Mouse (Mus musculus): ENCODE measurements at regions not wholly inside any gene's neighbourhood (a gene's known extent, or its start where the extent isn't known, plus 50 kb on each side); places are given as distances from the start of the nearest gene placed in this dataset.

DNA sequence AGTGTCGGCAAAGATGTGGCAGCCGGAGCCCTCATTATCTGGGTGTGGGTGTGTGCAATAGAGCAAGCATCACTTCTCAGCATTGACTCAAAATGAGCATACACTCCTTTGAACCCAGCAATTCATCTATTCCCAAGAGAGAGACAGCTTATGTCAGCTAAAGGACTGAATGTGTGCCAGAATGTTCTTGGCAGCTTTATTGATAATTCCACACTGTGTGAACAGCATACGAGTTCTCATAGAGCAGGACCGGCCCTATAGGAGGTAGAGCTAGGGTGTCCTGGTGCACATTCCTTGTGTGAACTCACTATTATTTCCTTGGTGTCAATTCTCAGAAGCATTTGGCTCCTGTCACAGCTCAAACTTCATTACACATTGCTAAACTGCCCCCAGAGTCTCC lies 131.3 kb downstream of the Zfp36l2 start:
- Histone ChIP-seq H3K9ac (replicated peaks) (no peak overlapping the region), H3K27me3 (no peaks in the 10 kb centered on the region), H3K27ac (replicated peaks) (no peak overlapping the region), H3K9me3 (no peaks in the 10 kb centered on the region), H3K4me2 (replicated peaks) (no peak overlapping the region), H3K36me3 (no peaks in the 10 kb centered on the region), H3K4me3 (no peak overlapping the region), H3K4me1 (peaks cover 18% of the 10 kb centered on the region)
- 73% methylated on average over 4 of the region's 4 CpGs for WGBS
- ATAC-seq (replicated peaks): no peak

DNA sequence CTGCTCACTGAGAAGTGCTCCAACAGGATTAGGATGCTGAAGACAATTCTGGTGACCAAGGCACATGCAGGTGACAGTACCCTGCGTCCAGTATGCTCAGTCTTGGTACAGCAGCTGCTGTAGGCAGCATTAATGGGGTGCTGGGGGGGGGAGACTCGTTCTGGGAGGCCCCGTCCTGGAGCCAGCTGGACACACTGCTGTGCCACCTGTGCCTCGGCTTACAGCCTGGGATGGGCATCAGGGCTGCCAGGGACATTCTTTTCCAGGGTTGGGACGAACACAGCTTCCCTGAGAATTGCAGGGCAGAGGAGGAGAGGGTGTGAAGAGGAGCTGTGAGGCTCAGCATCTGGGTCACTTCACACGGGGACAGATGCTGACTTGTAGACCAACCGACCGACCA lies 135.3 kb downstream of the Zfp36l2 start:
- Histone ChIP-seq H3K9me3 (no peaks in the 10 kb centered on the region), H3K27me3 (no peaks in the 10 kb centered on the region), H3K4me3 (no peak overlapping the region), H3K9ac (replicated peaks) (no peak overlapping the region), H3K27ac (replicated peaks) (no peak overlapping the region), H3K4me2 (replicated peaks) (no peak overlapping the region), H3K4me1 (0 out of 2 replicates have a peak, but pooled peaks cover 2% of the 10 kb centered on the region), H3K36me3 (no peaks in the 10 kb centered on the region)
- WGBS: 78% methylated on average over 8 of the region's 8 CpGs
- no peak for ATAC-seq (replicated peaks)

DNA sequence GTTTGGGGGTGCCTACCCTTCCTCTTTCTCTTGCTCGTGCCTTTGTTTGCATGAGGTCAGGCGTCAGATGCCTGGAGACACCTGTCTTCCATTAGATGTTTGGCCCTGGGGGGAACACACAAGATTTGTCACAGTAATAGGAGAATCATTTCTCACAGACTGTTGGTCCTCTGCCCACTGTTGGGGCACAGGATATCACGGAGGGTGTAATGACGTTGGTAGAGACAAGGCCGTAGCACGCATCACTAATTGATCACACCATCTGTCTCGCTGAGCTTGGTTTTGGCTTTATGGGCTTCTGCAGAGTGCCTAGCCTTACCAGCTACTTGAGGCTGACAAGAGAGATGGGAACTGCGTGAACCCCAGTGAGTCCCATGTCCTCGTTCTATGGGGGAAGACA lies 136.5 kb downstream of the Zfp36l2 start:
- Histone ChIP-seq H3K4me2 (replicated peaks) (no peak overlapping the region), H3K4me3 (no peak overlapping the region), H3K4me1 (no peaks in the 10 kb centered on the region), H3K27ac (replicated peaks) (no peak overlapping the region), H3K36me3 (no peaks in the 10 kb centered on the region), H3K9me3 (no peaks in the 10 kb centered on the region), H3K9ac (replicated peaks) (no peak overlapping the region), H3K27me3 (no peaks in the 10 kb centered on the region)
- 72% methylated on average over 9 of the region's 9 CpGs for WGBS
- ATAC-seq (replicated peaks): no peak

- H3K9ac ChIP-seq (replicated peaks): no peak overlapping the region
- no peaks in the 10 kb centered on the region for H3K4me1 ChIP-seq
- ATAC-seq (replicated peaks): no peak
- H3K4me2 ChIP-seq (replicated peaks): no peak overlapping the region
- no peaks in the 10 kb centered on the region for H3K27me3 ChIP-seq
- no peaks in the 10 kb centered on the region for H3K9me3 ChIP-seq
- no peak overlapping the region for H3K27ac ChIP-seq (replicated peaks)
- 72% methylated on average over 6 of the region's 6 CpGs for WGBS
- H3K36me3 ChIP-seq: no peaks in the 10 kb centered on the region
- no peak overlapping the region for H3K4me3 ChIP-seq
Measured at GRCm38 (mm10) chr17:84048533-84048932, 139.2 kb downstream of the Zfp36l2 start.

DNA sequence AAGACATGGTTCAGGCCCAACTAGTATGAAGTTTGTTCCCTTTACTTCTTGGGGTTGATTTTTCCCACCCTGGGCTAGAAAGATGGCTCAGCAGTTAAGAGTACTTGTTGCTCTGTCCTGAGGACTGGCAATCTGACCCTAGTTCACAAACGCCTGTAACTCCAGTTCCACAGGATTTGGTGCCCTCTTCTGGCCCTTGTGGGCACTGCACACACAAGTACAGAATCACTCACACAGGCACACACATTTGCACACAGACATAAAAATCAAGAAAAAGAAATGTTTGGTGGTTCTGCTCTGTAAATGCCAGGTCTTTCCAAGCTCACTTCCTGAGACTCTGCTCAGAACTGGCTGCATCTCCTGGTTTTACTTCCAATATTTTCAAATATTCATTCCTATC lies 140.2 kb downstream of the Zfp36l2 start:
- Histone ChIP-seq H3K36me3 (no peaks in the 10 kb centered on the region), H3K27ac (replicated peaks) (no peak overlapping the region), H3K27me3 (no peaks in the 10 kb centered on the region), H3K4me1 (no peaks in the 10 kb centered on the region), H3K4me3 (no peak overlapping the region), H3K4me2 (replicated peaks) (no peak overlapping the region), H3K9ac (replicated peaks) (no peak overlapping the region), H3K9me3 (no peaks in the 10 kb centered on the region)
- 94% methylated on average over 1 of the region's 1 CpGs for WGBS
- no peak for ATAC-seq (replicated peaks)

- no peak for ATAC-seq (replicated peaks)
- 94% methylated on average over 1 of the region's 1 CpGs for WGBS
Measured at GRCm38 (mm10) chr17:84045812-84046211, 141.9 kb downstream of the Zfp36l2 start.

GRCm38 (mm10) chr17:84044472-84044936 lies 143.2 kb downstream of the Zfp36l2 start:
- Histone ChIP-seq H3K9ac (replicated peaks) (no peak overlapping the region), H3K4me1 (no peaks in the 10 kb centered on the region), H3K9me3 (no peaks in the 10 kb centered on the region), H3K4me2 (replicated peaks) (no peak overlapping the region), H3K4me3 (no peak overlapping the region), H3K36me3 (no peaks in the 10 kb centered on the region), H3K27me3 (no peaks in the 10 kb centered on the region), H3K27ac (replicated peaks) (no peak overlapping the region)
- 77% methylated on average over 5 of the region's 5 CpGs for WGBS
- no peak; the same call in 1 of the 2 replicates for ATAC-seq (replicated peaks)

More at GRCm38 (mm10) chr17:84045812-84046211, 141.9 kb downstream of the Zfp36l2 start:
- H3K27ac ChIP-seq (replicated peaks): no peak overlapping the region
- no peaks in the 10 kb centered on the region for H3K36me3 ChIP-seq
- H3K27me3 ChIP-seq: no peaks in the 10 kb centered on the region
- no peaks in the 10 kb centered on the region for H3K9me3 ChIP-seq
- H3K4me3 ChIP-seq: no peak overlapping the region
- H3K4me2 ChIP-seq (replicated peaks): no peak overlapping the region
- H3K4me1 ChIP-seq: no peaks in the 10 kb centered on the region
- no peak overlapping the region for H3K9ac ChIP-seq (replicated peaks)

DNA sequence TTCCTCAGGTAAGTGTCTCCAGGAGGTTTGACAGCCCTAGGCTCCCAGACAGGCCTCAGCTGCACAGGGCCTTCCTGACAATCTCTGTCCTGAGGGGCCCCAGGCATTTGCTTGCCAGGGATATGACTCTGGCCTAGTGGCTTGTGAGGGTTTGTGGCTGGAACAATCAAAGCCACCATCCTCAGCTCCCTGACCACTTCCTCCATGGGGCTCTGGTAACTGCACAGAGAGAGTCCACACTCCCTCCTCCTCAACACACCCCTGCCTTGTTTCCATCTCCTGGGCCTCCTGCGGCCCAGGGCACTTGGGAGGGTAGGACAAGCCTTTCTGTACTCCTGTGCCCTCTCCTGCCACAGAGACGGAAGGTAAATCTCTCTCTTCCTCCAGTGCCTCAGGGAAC lies 144.6 kb downstream of the Zfp36l2 start:
- Histone ChIP-seq H3K36me3 (no peaks in the 10 kb centered on the region), H3K27ac (replicated peaks) (no peak overlapping the region), H3K4me1 (no peaks in the 10 kb centered on the region), H3K9ac (replicated peaks) (no peak overlapping the region), H3K27me3 (no peaks in the 10 kb centered on the region), H3K9me3 (no peaks in the 10 kb centered on the region), H3K4me2 (replicated peaks) (no peak overlapping the region), H3K4me3 (no peak overlapping the region)
- WGBS: 91% methylated on average over 2 of the region's 2 CpGs
- ATAC-seq (replicated peaks): no peak

- 88% methylated on average over 10 of the region's 10 CpGs for WGBS
- no peak overlapping the region for H3K27ac ChIP-seq (replicated peaks)
- no peaks in the 10 kb centered on the region for H3K36me3 ChIP-seq
- no peak overlapping the region for H3K4me3 ChIP-seq
- no peak overlapping the region for H3K4me2 ChIP-seq (replicated peaks)
- H3K27me3 ChIP-seq: no peaks in the 10 kb centered on the region
- ATAC-seq (replicated peaks): no peak
- H3K4me1 ChIP-seq: no peaks in the 10 kb centered on the region
- H3K9me3 ChIP-seq: no peaks in the 10 kb centered on the region
- H3K9ac ChIP-seq (replicated peaks): no peak overlapping the region
Measured at GRCm38 (mm10) chr17:84039444-84039843, 148.3 kb downstream of the Zfp36l2 start.

DNA sequence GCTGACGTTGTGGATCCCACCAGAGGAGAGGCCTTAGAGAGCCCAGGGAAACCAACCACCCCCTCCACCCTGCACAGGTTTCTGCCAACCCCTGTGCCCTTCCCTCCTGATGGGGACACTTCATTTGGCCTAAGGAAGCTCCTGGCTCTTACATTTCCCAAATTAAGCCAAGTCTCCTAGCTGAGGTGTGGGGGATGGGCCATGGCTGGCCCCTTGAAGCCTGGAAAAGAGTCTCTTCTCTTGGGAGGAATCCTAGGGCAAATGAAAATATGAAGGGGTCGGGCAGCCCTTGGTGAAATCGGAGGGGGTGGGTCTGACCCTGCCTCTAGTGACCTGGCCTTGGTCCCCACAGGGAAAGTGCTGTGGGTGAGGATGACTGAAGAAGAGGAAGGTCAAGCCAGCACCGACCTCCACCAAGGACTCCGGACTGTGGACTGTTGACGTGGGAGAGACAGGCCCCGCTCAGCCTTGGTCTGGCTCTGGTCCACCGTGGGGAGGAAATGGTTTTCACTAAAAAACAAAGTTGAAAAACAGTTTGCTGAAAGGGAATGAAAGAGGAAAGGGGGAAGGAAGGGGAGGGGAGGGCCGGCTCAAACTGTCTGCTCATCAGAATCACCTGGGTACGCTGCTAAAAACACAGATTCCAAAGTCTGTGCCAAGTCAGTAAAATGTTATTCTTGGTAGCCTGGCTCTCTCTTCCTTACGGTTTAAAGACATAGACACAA lies 150.0 kb downstream of the Zfp36l2 start:
- WGBS: 80% methylated on average over 11 of the region's 11 CpGs
- H3K4me1 ChIP-seq: no peaks in the 10 kb centered on the region
- H3K27me3 ChIP-seq: no peaks in the 10 kb centered on the region
- no peak for ATAC-seq (replicated peaks)
- no peak overlapping the region for H3K9ac ChIP-seq (replicated peaks)
- H3K36me3 ChIP-seq: no peaks in the 10 kb centered on the region
- no peaks in the 10 kb centered on the region for H3K9me3 ChIP-seq
- no peak overlapping the region for H3K4me3 ChIP-seq
- no peak overlapping the region for H3K4me2 ChIP-seq (replicated peaks)
- H3K27ac ChIP-seq (replicated peaks): no peak overlapping the region

- Histone ChIP-seq H3K9me3 (no peaks in the 10 kb centered on the region), H3K4me3 (no peak overlapping the region), H3K4me2 (replicated peaks) (no peak overlapping the region), H3K27me3 (no peaks in the 10 kb centered on the region), H3K36me3 (no peaks in the 10 kb centered on the region), H3K9ac (replicated peaks) (no peak overlapping the region), H3K27ac (replicated peaks) (no peak overlapping the region), H3K4me1 (no peaks in the 10 kb centered on the region)
- WGBS: 93% methylated on average over 6 of the region's 6 CpGs
- ATAC-seq (replicated peaks): no peak
Measured at GRCm38 (mm10) chr17:84036056-84036455, 151.7 kb downstream of the Zfp36l2 start.

- Histone ChIP-seq H3K9ac (replicated peaks) (no peak overlapping the region), H3K36me3 (no peaks in the 10 kb centered on the region), H3K4me2 (replicated peaks) (no peak overlapping the region), H3K4me1 (no peaks in the 10 kb centered on the region), H3K9me3 (no peaks in the 10 kb centered on the region), H3K27ac (replicated peaks) (no peak overlapping the region), H3K4me3 (no peak overlapping the region), H3K27me3 (no peaks in the 10 kb centered on the region)
- 98% methylated on average over 1 of the region's 1 CpGs for WGBS
- ATAC-seq (replicated peaks): no peak
Measured at GRCm38 (mm10) chr17:84034801-84035200, 152.9 kb downstream of the Zfp36l2 start.

GRCm38 (mm10) chr17:84032441-84032840 lies 155.3 kb downstream of the Zfp36l2 start:
- Histone ChIP-seq H3K4me3 (no peak overlapping the region), H3K9ac (replicated peaks) (no peak overlapping the region), H3K36me3 (no peaks in the 10 kb centered on the region), H3K4me1 (peaks cover 3% of the 10 kb centered on the region; the same call in 1 of the 2 replicates), H3K4me2 (replicated peaks) (no peak overlapping the region), H3K9me3 (no peaks in the 10 kb centered on the region), H3K27ac (replicated peaks) (no peak overlapping the region), H3K27me3 (no peaks in the 10 kb centered on the region)
- 93% methylated on average over 8 of the region's 8 CpGs for WGBS
- ATAC-seq (replicated peaks): no peak
